9 mouse cellular contexts compared by ENCODE assay signal in genomic region chr5:143299686-143300085, GRCm38 (mm10). TPM values are rescaled to one million over a fixed set of nuclear protein-coding genes. Genes with fewer than 3 reads are reported as not detected.
DNase-seq lines count a peak whose midpoint lies in the region; ATAC-seq and TF ChIP-seq lines count a peak whose summit lies in the region.
"Had no signal": no experiment of that assay in that cellular context is flagged by ENCODE, and none has a peak within 500 bp of the region (broad histone marks: within the 10 kb centered on the region; RNA-seq: fewer than 3 reads in every experiment).

No protein-coding gene starts in this region.

- H3K4me3 ChIP-seq in embryonic facial prominence, embryonic 11.5 days (ENCODE audit: low read depth, low read length): no peak overlapping the region
- H3K4me3 ChIP-seq in lung, postnatal 0 days (ENCODE audit: low read depth, low read length): no peak overlapping the region

- H3K27me3 ChIP-seq in embryonic facial prominence, embryonic 11.5 days (ENCODE audit: control insufficient read depth, insufficient read depth, low read length): no peaks in the 10 kb centered on the region
- H3K27me3 ChIP-seq in lung, postnatal 0 days (replicated peaks; ENCODE audit: insufficient read depth, low read length): no peaks in the 10 kb centered on the region

- peak; percentile 79 for TF ChIP-seq CTCF in lung, postnatal 0 days (IDR thresholded peaks at IDR 0.05)

- no peaks in the 10 kb centered on the region for H3K4me1 ChIP-seq in embryonic facial prominence, embryonic 11.5 days (ENCODE audit: control insufficient read depth, insufficient read depth, low read length)
- no peaks in the 10 kb centered on the region for H3K4me1 ChIP-seq in lung, postnatal 0 days (ENCODE audit: insufficient read depth, low read depth, low read length)

- no peak overlapping the region for H3K27ac ChIP-seq in embryonic facial prominence, embryonic 11.5 days (replicated peaks; ENCODE audit: low read depth, low read length)
- H3K27ac ChIP-seq in lung, postnatal 0 days (ENCODE audit: low read length): no peak overlapping the region

- H3K36me3 ChIP-seq in embryonic facial prominence, embryonic 11.5 days (replicated peaks; ENCODE audit: control insufficient read depth, insufficient read depth, low read depth, low read length): peaks cover 10% of the 10 kb centered on the region
- H3K36me3 ChIP-seq in lung, postnatal 0 days (ENCODE audit: insufficient read depth, low read length): no peaks in the 10 kb centered on the region

- TF ChIP-seq EP300 in lung, postnatal 0 days (IDR thresholded peaks at IDR 0.05): no peak

- ATAC-seq in CD4-positive, CD25-positive, alpha-beta regulatory T cell, adult 4 months: no peak
- no peak for ATAC-seq in embryonic facial prominence, embryonic 11.5 days (replicated peaks; ENCODE audit: insufficient number of reproducible peaks, low FRiP score, low TSS enrichment, low read depth)
- ATAC-seq in lung, postnatal 0 days: no peak

- H3K9me3 ChIP-seq in embryonic facial prominence, embryonic 11.5 days (replicated peaks; ENCODE audit: control insufficient read depth, low read length): no peaks in the 10 kb centered on the region
- H3K9me3 ChIP-seq in lung, postnatal 0 days (ENCODE audit: low read length): no peaks in the 10 kb centered on the region

- WGBS in embryonic facial prominence, embryonic 11.5 days: 92% methylated on average over 4 of the region's 4 CpGs
- WGBS in lung, postnatal 0 days: 84% methylated on average over 4 of the region's 4 CpGs

- DNase-seq in CD4-positive, CD25-positive, alpha-beta regulatory T cell, adult 2 months (ENCODE audit: low read depth, low spot score): peak; percentile 54
- peak; percentile 65 to 74 for DNase-seq in left cerebral cortex, adult 18-20 months (ENCODE audit: low spot score in 2 of 2)
- DNase-seq in left cerebral cortex, adult 11 months (ENCODE audit: low spot score): no peak
- DNase-seq in adrenal gland, postnatal 10 days: peak; percentile 73
- peak; percentile 66 for DNase-seq in embryonic facial prominence, embryonic 11.5 days (ENCODE audit: low spot score)
- no peak for DNase-seq in lung, postnatal 0 days (ENCODE audit: low spot score)
- peak; percentile 48 for DNase-seq in thymus, postnatal 0 days (ENCODE audit: low spot score)

- H3K9ac ChIP-seq in embryonic facial prominence, embryonic 11.5 days (replicated peaks; ENCODE audit: low read length): no peak overlapping the region
- no peak overlapping the region for H3K9ac ChIP-seq in lung, postnatal 0 days (replicated peaks; ENCODE audit: low read depth)

- no peak overlapping the region for H3K4me2 ChIP-seq in embryonic facial prominence, embryonic 11.5 days (ENCODE audit: low read depth, low read length)
- H3K4me2 ChIP-seq in lung, postnatal 0 days (replicated peaks; ENCODE audit: low read depth, low read length): no peak overlapping the region

RNA-seq across cellular contexts. Expression of gene Zfp853, which starts 6.3 kb away (rescaled TPM):
- not detected for polyA plus RNA-seq in CD4-positive, CD25-positive, alpha-beta regulatory T cell, adult 4 months (2017; shearing (Covaris generic))
- total RNA-seq in left cerebral cortex, adult 18-20 months (2021): 1 to 10 TPM; 4.1 to 4.4 TPM
- under 1 TPM; 0.73 to 0.78 TPM for total RNA-seq in adrenal gland, postnatal 10 days (2021)
- not detected in 2 replicates for polyA plus RNA-seq in embryonic facial prominence, embryonic 11.5 days (2014; fragmentation: Nextera tagmentation; extraction: Ambion mirVana)
- polyA plus RNA-seq in lung, postnatal 0 days (2015; fragmentation: Nextera tagmentation; extraction: Ambion mirVana): 0.08 TPM in 1 of 2 replicates, not detected in the other
- 0.04 and 0.08 TPM in 2 replicates for polyA plus RNA-seq in thymus, postnatal 0 days (2015; fragmentation: Nextera tagmentation; extraction: Ambion mirVana)
- polyA plus RNA-seq: liver, embryonic 16.5 days had no signal

RNA-seq across cellular contexts. Expression of gene E130309D02Rik, which starts 15.5 kb away (rescaled TPM):
- polyA plus RNA-seq in CD4-positive, CD25-positive, alpha-beta regulatory T cell, adult 4 months (2017; shearing (Covaris generic)): 1 to 10 TPM; 5.1 to 7.5 TPM
- total RNA-seq in left cerebral cortex, adult 18-20 months (2021): 10 to 100 TPM; 25.4 to 27.7 TPM
- 10 to 100 TPM; 23.0 to 23.5 TPM for total RNA-seq in adrenal gland, postnatal 10 days (2021)
- polyA plus RNA-seq in embryonic facial prominence, embryonic 11.5 days (2014; fragmentation: Nextera tagmentation; extraction: Ambion mirVana): 35.5 and 41.1 TPM in 2 replicates
- polyA plus RNA-seq in lung, postnatal 0 days (2015; fragmentation: Nextera tagmentation; extraction: Ambion mirVana): 18.2 and 19.5 TPM in 2 replicates
- 43.4 and 47.8 TPM in 2 replicates for polyA plus RNA-seq in thymus, postnatal 0 days (2015; fragmentation: Nextera tagmentation; extraction: Ambion mirVana)

RNA-seq across cellular contexts. Expression of gene Zdhhc4, which starts 29.4 kb away (rescaled TPM):
- 100 to 1,000 TPM in 1 of 2 experiments, 10 to 100 TPM in 1; 54.0 to 104 TPM for polyA plus RNA-seq in CD4-positive, CD25-positive, alpha-beta regulatory T cell, adult 4 months (2017; shearing (Covaris generic))
- total RNA-seq in left cerebral cortex, adult 18-20 months (2021): 10 to 100 TPM; 37.1 to 41.7 TPM
- total RNA-seq in adrenal gland, postnatal 10 days (2021): 10 to 100 TPM; 50.3 to 50.9 TPM
- polyA plus RNA-seq in embryonic facial prominence, embryonic 11.5 days (2014; fragmentation: Nextera tagmentation; extraction: Ambion mirVana): 76.3 and 77.3 TPM in 2 replicates
- 72.1 and 87.5 TPM in 2 replicates for polyA plus RNA-seq in lung, postnatal 0 days (2015; fragmentation: Nextera tagmentation; extraction: Ambion mirVana)
- polyA plus RNA-seq in thymus, postnatal 0 days (2015; fragmentation: Nextera tagmentation; extraction: Ambion mirVana): 88.6 and 97.2 TPM in 2 replicates

RNA-seq across cellular contexts. Expression of gene Zfp316, which starts 29.9 kb away (rescaled TPM):
- under 1 TPM; 0.19 to 0.35 TPM for polyA plus RNA-seq in CD4-positive, CD25-positive, alpha-beta regulatory T cell, adult 4 months (2017; shearing (Covaris generic))
- 10 to 100 TPM; 22.3 to 25.3 TPM for total RNA-seq in left cerebral cortex, adult 18-20 months (2021)
- 1 to 10 TPM; 7.3 to 8.1 TPM for total RNA-seq in adrenal gland, postnatal 10 days (2021)
- polyA plus RNA-seq in embryonic facial prominence, embryonic 11.5 days (2014; fragmentation: Nextera tagmentation; extraction: Ambion mirVana): 2.1 and 2.2 TPM in 2 replicates
- 1.4 and 1.6 TPM in 2 replicates for polyA plus RNA-seq in lung, postnatal 0 days (2015; fragmentation: Nextera tagmentation; extraction: Ambion mirVana)
- polyA plus RNA-seq in thymus, postnatal 0 days (2015; fragmentation: Nextera tagmentation; extraction: Ambion mirVana): 0.75 and 0.78 TPM in 2 replicates

RNA-seq across cellular contexts. Expression of gene Grid2ip, which starts 57.5 kb away (rescaled TPM):
- not detected for polyA plus RNA-seq in CD4-positive, CD25-positive, alpha-beta regulatory T cell, adult 4 months (2017; shearing (Covaris generic))
- total RNA-seq in left cerebral cortex, adult 18-20 months (2021): 1 to 10 TPM; 3.9 to 4.0 TPM
- under 1 TPM; 0.24 to 0.85 TPM for total RNA-seq in adrenal gland, postnatal 10 days (2021)
- 0.36 and 0.59 TPM in 2 replicates for polyA plus RNA-seq in embryonic facial prominence, embryonic 11.5 days (2014; fragmentation: Nextera tagmentation; extraction: Ambion mirVana)
- polyA plus RNA-seq in lung, postnatal 0 days (2015; fragmentation: Nextera tagmentation; extraction: Ambion mirVana): not detected in 2 replicates
- polyA plus RNA-seq in thymus, postnatal 0 days (2015; fragmentation: Nextera tagmentation; extraction: Ambion mirVana): 0.05 TPM in 1 of 2 replicates, not detected in the other
- polyA plus RNA-seq: liver, embryonic 16.5 days had no signal

Comparison
In these comparisons a context has a peak if more than half of its experiments do, and no peak if none do; other contexts are left out.
1. DNase-seq: peak in CD4-positive, CD25-positive, alpha-beta regulatory T cell, adult 2 months (single experiment), left cerebral cortex, adult 18-20 months (2 of 2), adrenal gland, postnatal 10 days (single experiment), embryonic facial prominence, embryonic 11.5 days (single experiment) and thymus, postnatal 0 days (single experiment); none in left cerebral cortex, adult 11 months (single experiment) and lung, postnatal 0 days (single experiment).